Mouse (Mus musculus): ENCODE measurements at regions not wholly inside any gene's neighbourhood (a gene's known extent, or its start where the extent isn't known, plus 50 kb on each side); places are given as distances from the start of the nearest gene placed in this dataset.

GRCm38 (mm10) chr12:32465371-32465770 is 86.9 kb downstream of the Ccdc71l start:
- Histone ChIP-seq H3K36me3 (replicated peaks) (no peaks in the 10 kb centered on the region), H3K4me3 (ENCODE audit: low read depth, low read length) (no peak overlapping the region), H3K9me3 (replicated peaks) (no peaks in the 10 kb centered on the region), H3K4me1 (ENCODE audit: insufficient read depth, low read depth, low read length) (no peaks in the 10 kb centered on the region), H3K27me3 (ENCODE audit: insufficient read depth, low read length) (no peaks in the 10 kb centered on the region)
- DNase-seq (ENCODE audit: low spot score) (no peak), ATAC-seq (ENCODE audit: extremely low read depth, insufficient number of reproducible peaks, low FRiP score, poor library complexity, severe bottlenecking) (no peak)
- no peak for TF ChIP-seq GATA2 (IDR thresholded peaks at IDR 0.05; ENCODE audit: borderline replicate concordance, low read depth, low read length)
- TF ChIP-seq CTCF (IDR thresholded peaks at IDR 0.05; ENCODE audit: low read depth, low read length) = no peak
- TF ChIP-seq TAL1 (conservative IDR thresholded peaks at IDR 0.05; ENCODE audit: low read depth, low read length) = no peak
- TF ChIP-seq GATA1 (IDR thresholded peaks at IDR 0.05; ENCODE audit: borderline replicate concordance, low read length) = no peak
- no peak for TF ChIP-seq POLR2AphosphoS5 (IDR thresholded peaks at IDR 0.05; ENCODE audit: insufficient replicate concordance, low read depth, low read length)

DNA sequence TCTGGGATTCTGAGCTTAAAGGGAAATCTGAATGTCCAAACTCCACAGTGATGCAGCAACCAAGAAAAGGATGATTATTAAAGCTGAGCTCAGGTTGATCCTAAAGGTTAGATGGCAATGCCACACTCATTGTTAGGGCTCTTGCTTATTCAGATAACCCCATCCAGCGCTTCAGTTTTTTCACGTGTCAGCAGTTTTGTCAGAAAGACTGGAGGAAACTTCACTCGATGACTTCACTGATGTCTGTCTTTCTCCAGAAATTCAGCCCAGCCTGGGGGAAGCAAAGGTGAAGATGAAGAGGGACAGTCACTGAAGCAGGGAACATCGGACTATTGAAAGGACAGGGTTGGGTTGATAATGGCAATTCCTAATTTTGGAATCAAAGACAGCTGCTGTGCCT is 91.4 kb downstream of the Ccdc71l start:
- H3K4me1 ChIP-seq (ENCODE audit: insufficient read depth, low read depth, low read length) = no peaks in the 10 kb centered on the region
- DNase-seq (ENCODE audit: low spot score) (no peak), ATAC-seq (ENCODE audit: extremely low read depth, insufficient number of reproducible peaks, low FRiP score, poor library complexity, severe bottlenecking) (no peak)
- H3K9me3 ChIP-seq (replicated peaks) = no peaks in the 10 kb centered on the region
- no peak overlapping the region for H3K4me3 ChIP-seq (ENCODE audit: low read depth, low read length)
- H3K27me3 ChIP-seq (ENCODE audit: insufficient read depth, low read length) = no peaks in the 10 kb centered on the region
- TF ChIP-seq GATA2 (IDR thresholded peaks at IDR 0.05; ENCODE audit: borderline replicate concordance, low read depth, low read length) = no peak
- TF ChIP-seq TAL1 (conservative IDR thresholded peaks at IDR 0.05; ENCODE audit: low read depth, low read length) = no peak
- no peak for TF ChIP-seq CTCF (IDR thresholded peaks at IDR 0.05; ENCODE audit: low read depth, low read length)
- no peak for TF ChIP-seq GATA1 (IDR thresholded peaks at IDR 0.05; ENCODE audit: borderline replicate concordance, low read length)
- no peak for TF ChIP-seq POLR2AphosphoS5 (IDR thresholded peaks at IDR 0.05; ENCODE audit: insufficient replicate concordance, low read depth, low read length)
- no peaks in the 10 kb centered on the region for H3K36me3 ChIP-seq (replicated peaks)

- DNase-seq (ENCODE audit: low spot score) (no peak), ATAC-seq (ENCODE audit: extremely low read depth, insufficient number of reproducible peaks, low FRiP score, poor library complexity, severe bottlenecking) (no peak)
- H3K4me3 ChIP-seq (ENCODE audit: low read depth, low read length) = no peak overlapping the region
- TF ChIP-seq GATA1 (IDR thresholded peaks at IDR 0.05; ENCODE audit: borderline replicate concordance, low read length) (no peak), CTCF (IDR thresholded peaks at IDR 0.05; ENCODE audit: low read depth, low read length) (no peak), TAL1 (conservative IDR thresholded peaks at IDR 0.05; ENCODE audit: low read depth, low read length) (no peak), GATA2 (IDR thresholded peaks at IDR 0.05; ENCODE audit: borderline replicate concordance, low read depth, low read length) (no peak), POLR2AphosphoS5 (IDR thresholded peaks at IDR 0.05; ENCODE audit: insufficient replicate concordance, low read depth, low read length) (no peak)
- H3K36me3 ChIP-seq (replicated peaks) = no peaks in the 10 kb centered on the region
- no peaks in the 10 kb centered on the region for H3K4me1 ChIP-seq (ENCODE audit: insufficient read depth, low read depth, low read length)
- no peaks in the 10 kb centered on the region for H3K9me3 ChIP-seq (replicated peaks)
- H3K27me3 ChIP-seq (ENCODE audit: insufficient read depth, low read length) = no peaks in the 10 kb centered on the region; the same call in 1 of the 2 replicates
Measured at GRCm38 (mm10) chr12:32479451-32479850, 100.9 kb downstream of the Ccdc71l start.

DNA sequence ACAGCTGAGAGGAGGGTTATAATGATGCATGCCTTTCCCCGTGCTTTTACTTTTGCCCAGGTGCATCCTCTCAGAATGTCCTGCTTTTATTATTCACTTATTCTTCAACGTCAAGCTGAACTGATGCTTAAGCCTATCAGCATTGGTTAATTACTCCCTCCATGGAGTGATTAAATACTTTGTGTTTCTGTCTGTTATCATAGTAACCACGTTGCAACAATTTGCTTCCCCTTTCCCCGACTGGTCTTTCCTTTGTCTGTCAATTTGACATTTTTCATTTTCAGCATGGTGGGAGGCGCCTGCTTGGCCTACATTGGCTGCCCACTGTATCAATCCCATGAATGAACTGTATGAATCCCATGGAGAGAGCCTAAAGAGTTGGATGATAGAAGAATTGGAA is 101.8 kb downstream of the Ccdc71l start:
- Histone ChIP-seq H3K36me3 (replicated peaks) (no peaks in the 10 kb centered on the region), H3K4me3 (ENCODE audit: low read depth, low read length) (no peak overlapping the region), H3K27me3 (ENCODE audit: insufficient read depth, low read length) (no peaks in the 10 kb centered on the region; the same call in 1 of the 2 replicates), H3K4me1 (ENCODE audit: insufficient read depth, low read depth, low read length) (no peaks in the 10 kb centered on the region), H3K9me3 (replicated peaks) (no peaks in the 10 kb centered on the region)
- DNase-seq (ENCODE audit: low spot score) (no peak), ATAC-seq (ENCODE audit: extremely low read depth, insufficient number of reproducible peaks, low FRiP score, poor library complexity, severe bottlenecking) (no peak)
- TF ChIP-seq TAL1 (conservative IDR thresholded peaks at IDR 0.05; ENCODE audit: low read depth, low read length) (no peak), CTCF (IDR thresholded peaks at IDR 0.05; ENCODE audit: low read depth, low read length) (no peak), POLR2AphosphoS5 (IDR thresholded peaks at IDR 0.05; ENCODE audit: insufficient replicate concordance, low read depth, low read length) (no peak), GATA2 (IDR thresholded peaks at IDR 0.05; ENCODE audit: borderline replicate concordance, low read depth, low read length) (no peak), GATA1 (IDR thresholded peaks at IDR 0.05; ENCODE audit: borderline replicate concordance, low read length) (no peak)

- TF ChIP-seq GATA1 (IDR thresholded peaks at IDR 0.05; ENCODE audit: borderline replicate concordance, low read length) (no peak), CTCF (IDR thresholded peaks at IDR 0.05; ENCODE audit: low read depth, low read length) (no peak), TAL1 (conservative IDR thresholded peaks at IDR 0.05; ENCODE audit: low read depth, low read length) (no peak), POLR2AphosphoS5 (IDR thresholded peaks at IDR 0.05; ENCODE audit: insufficient replicate concordance, low read depth, low read length) (no peak), GATA2 (IDR thresholded peaks at IDR 0.05; ENCODE audit: borderline replicate concordance, low read depth, low read length) (no peak)
- Histone ChIP-seq H3K36me3 (replicated peaks) (no peaks in the 10 kb centered on the region), H3K9me3 (replicated peaks) (no peaks in the 10 kb centered on the region), H3K27me3 (ENCODE audit: insufficient read depth, low read length) (no peaks in the 10 kb centered on the region; the same call in 1 of the 2 replicates), H3K4me3 (ENCODE audit: low read depth, low read length) (no peak overlapping the region), H3K4me1 (ENCODE audit: insufficient read depth, low read depth, low read length) (no peaks in the 10 kb centered on the region)
- ATAC-seq (ENCODE audit: extremely low read depth, insufficient number of reproducible peaks, low FRiP score, poor library complexity, severe bottlenecking) (no peak), DNase-seq (ENCODE audit: low spot score) (no peak)
Measured at GRCm38 (mm10) chr12:32481051-32481450, 102.5 kb downstream of the Ccdc71l start.

- no peak for TF ChIP-seq TAL1 (conservative IDR thresholded peaks at IDR 0.05; ENCODE audit: low read depth, low read length)
- no peak for TF ChIP-seq GATA1 (IDR thresholded peaks at IDR 0.05; ENCODE audit: borderline replicate concordance, low read length)
- TF ChIP-seq CTCF (IDR thresholded peaks at IDR 0.05; ENCODE audit: low read depth, low read length) = no peak
- TF ChIP-seq POLR2AphosphoS5 (IDR thresholded peaks at IDR 0.05; ENCODE audit: insufficient replicate concordance, low read depth, low read length) = no peak
- TF ChIP-seq GATA2 (IDR thresholded peaks at IDR 0.05; ENCODE audit: borderline replicate concordance, low read depth, low read length) = no peak
- no peak for ATAC-seq (ENCODE audit: extremely low read depth, insufficient number of reproducible peaks, low FRiP score, poor library complexity, severe bottlenecking)
Measured at GRCm38 (mm10) chr12:32482343-32482742, 103.8 kb downstream of the Ccdc71l start.

More at GRCm38 (mm10) chr12:32482343-32482742, 103.8 kb downstream of the Ccdc71l start:
- Histone ChIP-seq H3K4me1 (ENCODE audit: insufficient read depth, low read depth, low read length) (no peaks in the 10 kb centered on the region), H3K9me3 (replicated peaks) (no peaks in the 10 kb centered on the region), H3K36me3 (replicated peaks) (no peaks in the 10 kb centered on the region), H3K27me3 (ENCODE audit: insufficient read depth, low read length) (no peaks in the 10 kb centered on the region; the same call in 1 of the 2 replicates), H3K4me3 (ENCODE audit: low read depth, low read length) (no peak overlapping the region)
- DNase-seq (ENCODE audit: low spot score) = no peak
